Mouse (Mus musculus) kidney, embryonic 16.5 days (tissue): Measurements from ENCODE around the gene Aff3. TPM values are rescaled to one million over a fixed set of nuclear protein-coding genes. Genes with fewer than 3 reads are reported as not detected.
A peak's percentile ranks its signal among the peaks of the same experiment; 100 is the strongest.

Experiments used
- ATAC-seq: fragments of 200-750 bp; cut with Nextera tagmentation; 2 replicates; pipeline ENCODE4 v1.8.0; 2017; ENCODE audit warnings: moderate TSS enrichment; ENCODE audit not compliant: low FRiP score, low TSS enrichment
- H3K27ac ChIP-seq: fragments of 300-500 bp; sonication (generic); 2 replicates; pipeline ENCODE4 v1.5.1; 2014; ENCODE audit warnings: low read length
- H3K27me3 ChIP-seq: fragments of 300-500 bp; sonication (generic); 2 replicates; pipeline ENCODE4 v1.6.1; 2014; ENCODE audit warnings: low read length, control low read depth, mixed read lengths; ENCODE audit not compliant: insufficient read depth
- H3K36me3 ChIP-seq: fragments of 300-500 bp; sonication (generic); 2 replicates; pipeline ENCODE4 v1.6.1; 2014; ENCODE audit warnings: low read length, control low read depth, mixed read lengths; ENCODE audit not compliant: insufficient read depth
- H3K4me1 ChIP-seq: fragments of 300-500 bp; sonication (generic); 2 replicates; pipeline ENCODE4 v1.6.1; 2014; ENCODE audit warnings: low read length, control low read depth, mixed read lengths; ENCODE audit not compliant: insufficient read depth
- H3K4me2 ChIP-seq: fragments of 300-500 bp; sonication (generic); replicated peaks from 2 replicates; pipeline ENCODE4 v1.6.1; 2014; ENCODE audit warnings: low read depth, low read length
- H3K4me3 ChIP-seq: fragments of 300-500 bp; sonication (generic); 2 replicates; pipeline ENCODE4 v1.5.1; 2014; ENCODE audit warnings: mild to moderate bottlenecking, low read length
- H3K9ac ChIP-seq: fragments of 300-500 bp; sonication (generic); replicated peaks from 2 replicates; pipeline ENCODE4 v1.6.1; 2014; ENCODE audit warnings: low read length
- H3K9me3 ChIP-seq: fragments of 300-500 bp; sonication (generic); 2 replicates; pipeline ENCODE4 v1.6.1; 2016; ENCODE audit warnings: low read length, control low read depth
- WGBS: fragments of 180-500 bp; shearing (Covaris S2); extraction: QIAGEN DNeasy Blood & Tissue Kit; methylation state at CpG from one replicate; pipeline ENCODE4 v1.1.7; 2014; 5-methylcytosine and 5-hydroxymethylcytosine counted together
- polyA plus RNA-seq: library from polyadenylated mRNA; unstranded; fragments of >200 nt; fragmentation: Nextera tagmentation; extraction: Ambion mirVana; gene quantifications from 2 replicates; pipeline ENCODE4 v1.2.1, GENCODE M21; 2015

Aff3 gene
- polyA plus RNA-seq, 1 experiment from 2014 or later: 4.0 TPM

DNA sequence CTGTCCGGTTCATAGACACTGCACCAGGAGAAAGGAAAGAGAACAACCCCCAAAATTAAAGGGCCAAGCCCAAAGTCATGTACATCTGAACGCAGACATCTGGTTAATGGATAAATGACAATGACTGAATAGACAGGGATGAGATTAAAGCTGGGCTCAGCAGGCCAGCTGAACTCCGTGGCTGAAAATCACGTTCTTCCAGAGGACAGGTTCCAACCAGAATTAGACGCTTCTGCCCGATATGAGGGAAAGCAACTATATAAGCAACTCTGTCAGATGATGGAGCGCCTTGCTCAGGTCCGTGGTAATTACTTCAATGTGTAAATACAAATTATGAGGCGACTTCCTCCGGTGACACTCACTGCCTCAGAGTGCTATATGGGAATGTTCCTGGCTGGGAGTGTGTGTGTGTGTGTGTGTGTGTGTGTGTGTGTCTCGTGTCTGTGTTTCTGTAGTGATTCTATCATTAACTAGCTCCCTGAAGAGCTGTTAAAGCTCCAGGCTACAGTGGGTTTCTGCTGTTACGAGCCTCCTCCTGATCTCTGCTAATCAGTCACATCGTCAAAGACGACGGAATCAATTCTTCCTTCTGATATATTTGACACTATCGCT, 127.7 kb downstream of the Aff3 start:
- no peaks in the 10 kb centered on the region for H3K9me3 ChIP-seq
- peaks cover 5% of the 10 kb centered on the region for H3K36me3 ChIP-seq
- no peak overlapping the region for H3K9ac ChIP-seq
- 66% methylated on average over 16 of the region's 16 CpGs for WGBS
- no peak overlapping the region for H3K4me2 ChIP-seq
- H3K4me1 ChIP-seq: no peaks in the 10 kb centered on the region
- H3K27ac ChIP-seq: no peak overlapping the region
- no peaks in the 10 kb centered on the region for H3K27me3 ChIP-seq
- no peak overlapping the region for H3K4me3 ChIP-seq
- ATAC-seq: no peak

DNA sequence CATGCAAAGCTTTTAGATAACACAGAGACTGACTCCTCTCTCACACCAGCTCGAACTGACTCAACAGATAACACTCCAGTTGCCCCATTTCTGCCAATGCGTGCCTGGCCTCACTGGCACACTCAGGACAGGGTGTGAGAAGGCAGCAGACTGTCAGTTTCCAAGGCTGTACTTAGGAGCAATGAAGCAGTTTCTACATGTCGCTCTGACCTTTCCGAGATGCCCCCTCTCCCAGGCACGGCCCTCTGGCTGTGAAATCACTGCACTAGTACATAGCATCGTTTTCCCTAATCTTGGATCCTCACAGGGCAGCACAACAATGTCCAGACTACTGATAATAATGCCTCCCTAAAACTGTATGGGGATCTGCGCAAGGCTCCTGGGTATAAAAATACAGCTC, 132.2 kb downstream of the Aff3 start:
- no peak overlapping the region for H3K4me2 ChIP-seq
- no peak overlapping the region for H3K9ac ChIP-seq
- no peaks in the 10 kb centered on the region for H3K27me3 ChIP-seq
- no peaks in the 10 kb centered on the region for H3K4me1 ChIP-seq
- H3K36me3 ChIP-seq: peaks cover 5% of the 10 kb centered on the region
- ATAC-seq: no peak
- no peaks in the 10 kb centered on the region for H3K9me3 ChIP-seq
- H3K4me3 ChIP-seq: no peak overlapping the region
- 90% methylated on average over 7 of the region's 7 CpGs for WGBS
- H3K27ac ChIP-seq: no peak overlapping the region

GRCm38 (mm10) chr1:38528607-38529006, 136.1 kb downstream of the Aff3 start:
- Histone ChIP-seq H3K4me2 (no peak overlapping the region), H3K4me3 (no peak overlapping the region), H3K27me3 (no peaks in the 10 kb centered on the region), H3K27ac (no peak overlapping the region), H3K9ac (no peak overlapping the region), H3K9me3 (no peaks in the 10 kb centered on the region), H3K36me3 (peaks cover 9% of the 10 kb centered on the region), H3K4me1 (no peaks in the 10 kb centered on the region)
- no peak for ATAC-seq
- WGBS: 81% methylated on average over 5 of the region's 5 CpGs

DNA sequence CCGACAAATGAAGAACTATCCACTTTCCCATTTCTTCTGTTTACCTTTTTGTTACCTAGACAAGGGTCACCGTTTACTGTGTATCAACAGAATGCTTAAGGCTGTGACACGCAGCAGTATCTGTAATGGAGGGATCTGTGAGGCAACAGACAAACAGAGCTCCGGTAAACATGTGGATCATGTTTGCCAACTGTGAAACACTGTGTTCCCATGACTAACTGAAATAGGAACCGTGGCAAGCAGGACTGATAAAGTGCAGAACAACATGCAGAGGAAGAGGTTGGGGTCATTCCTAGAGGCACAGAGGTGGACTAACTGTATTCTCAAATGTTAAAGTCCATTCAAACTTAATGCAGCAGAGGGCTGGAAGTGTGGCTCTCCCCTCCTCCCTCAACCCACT, 138.2 kb downstream of the Aff3 start:
- no peak overlapping the region for H3K4me2 ChIP-seq
- H3K9me3 ChIP-seq: no peaks in the 10 kb centered on the region
- H3K4me1 ChIP-seq: no peaks in the 10 kb centered on the region
- WGBS: 88% methylated on average over 5 of the region's 5 CpGs
- H3K36me3 ChIP-seq: peaks cover 10% of the 10 kb centered on the region
- H3K4me3 ChIP-seq: no peak overlapping the region
- no peak overlapping the region for H3K27ac ChIP-seq
- no peaks in the 10 kb centered on the region for H3K27me3 ChIP-seq
- H3K9ac ChIP-seq: no peak overlapping the region
- ATAC-seq: no peak

DNA sequence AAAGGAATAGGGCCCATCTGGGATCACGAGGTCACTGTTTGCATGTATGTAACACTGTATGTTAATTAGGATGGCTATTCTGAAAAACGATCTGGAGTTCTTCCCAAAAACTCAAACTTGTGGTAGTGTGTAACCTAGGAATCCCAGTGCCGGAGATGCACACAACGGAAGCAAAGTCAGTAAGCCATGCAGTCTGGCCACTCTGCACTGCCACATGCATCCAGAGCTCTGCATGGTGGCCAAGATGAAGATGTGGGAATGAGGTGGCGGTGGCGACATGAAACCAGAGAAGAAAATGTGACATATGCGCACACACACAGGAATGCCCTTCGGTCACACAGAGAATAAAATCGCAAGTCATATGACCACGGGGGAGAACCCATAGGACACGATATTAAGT, 143.1 kb downstream of the Aff3 start:
- Histone ChIP-seq H3K9ac (no peak overlapping the region), H3K36me3 (peaks cover 10% of the 10 kb centered on the region), H3K4me2 (no peak overlapping the region), H3K4me3 (no peak overlapping the region), H3K9me3 (no peaks in the 10 kb centered on the region), H3K27me3 (no peaks in the 10 kb centered on the region), H3K27ac (no peak overlapping the region), H3K4me1 (peaks cover under 1% of the 10 kb centered on the region)
- 95% methylated on average over 11 of the region's 11 CpGs for WGBS
- ATAC-seq: no peak

GRCm38 (mm10) chr1:38516225-38516624, 148.5 kb downstream of the Aff3 start:
- Histone ChIP-seq H3K9ac (no peak overlapping the region), H3K27ac (no peak overlapping the region)

DNA sequence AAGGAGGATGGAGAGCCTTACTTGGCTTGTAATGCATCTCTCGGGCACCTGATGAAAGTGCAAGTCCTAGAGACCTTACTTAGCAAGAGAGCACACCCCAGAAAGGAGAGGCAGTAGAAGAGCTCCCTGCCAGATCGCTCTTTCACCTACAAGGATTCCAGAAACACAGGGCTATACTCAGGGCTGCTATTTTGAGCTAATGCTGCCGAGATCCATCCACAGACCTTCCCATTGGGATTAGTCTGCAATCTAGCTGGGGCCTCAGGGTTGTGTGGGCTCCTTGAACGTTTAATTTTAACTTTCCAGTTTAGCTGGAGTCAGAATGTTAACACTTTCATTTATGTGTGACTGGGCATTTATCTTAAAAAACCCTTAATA, 150.1 kb downstream of the Aff3 start:
- no peak for ATAC-seq
- Histone ChIP-seq H3K9ac (no peak overlapping the region), H3K27me3 (no peaks in the 10 kb centered on the region), H3K4me2 (no peak overlapping the region), H3K27ac (no peak overlapping the region), H3K9me3 (no peaks in the 10 kb centered on the region), H3K36me3 (no peaks in the 10 kb centered on the region), H3K4me3 (no peak overlapping the region), H3K4me1 (peaks cover 42% of the 10 kb centered on the region)
- WGBS: 45% methylated on average over 4 of the region's 4 CpGs

More at GRCm38 (mm10) chr1:38516225-38516624, 148.5 kb downstream of the Aff3 start:
- ATAC-seq: no peak
- Histone ChIP-seq H3K4me1 (peaks cover 39% of the 10 kb centered on the region), H3K4me3 (no peak overlapping the region), H3K4me2 (no peak overlapping the region), H3K36me3 (no peaks in the 10 kb centered on the region), H3K9me3 (no peaks in the 10 kb centered on the region), H3K27me3 (no peaks in the 10 kb centered on the region)
- WGBS: 13% methylated on average over 1 of the region's 1 CpGs

GRCm38 (mm10) chr1:38513970-38514633, 150.7 kb downstream of the Aff3 start:
- WGBS: 52% methylated on average over 12 of the region's 12 CpGs
- Histone ChIP-seq H3K4me1 (peaks cover 42% of the 10 kb centered on the region), H3K36me3 (no peaks in the 10 kb centered on the region), H3K4me3 (no peak overlapping the region), H3K4me2 (no peak overlapping the region), H3K9me3 (no peaks in the 10 kb centered on the region), H3K27me3 (no peaks in the 10 kb centered on the region), H3K9ac (no peak overlapping the region), H3K27ac (no peak overlapping the region)
- ATAC-seq: no peak

GRCm38 (mm10) chr1:38512258-38513081, 152.3 kb downstream of the Aff3 start:
- H3K4me1 ChIP-seq: peaks cover 42% of the 10 kb centered on the region
- ATAC-seq: no peak
- 17% methylated on average over 15 of the region's 15 CpGs for WGBS
- H3K36me3 ChIP-seq: no peaks in the 10 kb centered on the region
- H3K9me3 ChIP-seq: no peaks in the 10 kb centered on the region
- no peak overlapping the region for H3K9ac ChIP-seq
- H3K27ac ChIP-seq: peak overlapping the region; percentile 56; the same call in 1 of the 2 replicates
- no peaks in the 10 kb centered on the region for H3K27me3 ChIP-seq
- peak overlapping the region; percentile 28 for H3K4me2 ChIP-seq
- no peak overlapping the region for H3K4me3 ChIP-seq

DNA sequence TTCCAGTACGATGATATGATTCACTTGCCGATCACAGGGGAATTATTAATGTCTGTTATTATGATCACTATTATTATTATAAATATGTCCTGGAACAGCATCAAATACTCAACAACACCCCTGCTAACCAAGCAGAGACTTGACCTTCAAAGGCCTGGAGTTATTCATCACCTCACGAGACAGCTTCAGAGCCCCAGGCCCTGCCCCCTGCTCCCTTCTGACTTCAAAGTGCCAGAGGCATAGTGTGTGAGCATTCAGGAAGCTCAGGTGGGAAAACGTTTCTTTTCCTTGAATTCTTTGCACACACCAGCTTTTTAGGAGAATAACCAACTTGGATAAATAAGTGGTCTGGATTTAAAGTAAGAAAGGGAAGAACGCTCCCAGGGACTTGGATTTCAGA, 153.7 kb downstream of the Aff3 start:
- Histone ChIP-seq H3K27ac (no peak overlapping the region), H3K4me2 (no peak overlapping the region), H3K9ac (no peak overlapping the region), H3K4me3 (no peak overlapping the region), H3K27me3 (no peaks in the 10 kb centered on the region), H3K4me1 (peaks cover 37% of the 10 kb centered on the region), H3K36me3 (no peaks in the 10 kb centered on the region), H3K9me3 (no peaks in the 10 kb centered on the region)
- no peak for ATAC-seq
- 48% methylated on average over 5 of the region's 5 CpGs for WGBS
